Mouse (Mus musculus): ENCODE measurements at regions not wholly inside any gene's neighbourhood (a gene's known extent, or its start where the extent isn't known, plus 50 kb on each side); places are given as distances from the start of the nearest gene placed in this dataset.

- no peak for TF ChIP-seq CTCF (IDR thresholded peaks at IDR 0.05; ENCODE audit: control insufficient read depth, insufficient read depth, low read length)
- TF ChIP-seq POLR2A (IDR thresholded peaks at IDR 0.05; ENCODE audit: borderline replicate concordance, control insufficient read depth, low read depth, low read length) = no peak
Observed at GRCm38 (mm10) chr7:34558615-34559343, 97.8 kb downstream of the Kctd15 start.

All from bone marrow, adult 2 months (tissue).